Mouse (Mus musculus) lung, postnatal 14 days (tissue): ENCODE results near the gene Trio.

Experiments
- DNase-seq: peaks from one replicate; pipeline ENCODE4 v3.0.0; 2021

The Trio gene

GRCm38 (mm10) chr15:28035601-28036000 is 10.0 kb upstream of the Trio start:
- DNase-seq, result no peak

- DNase-seq, result no peak
These were observed 9.0 kb upstream of the Trio start for GRCm38 (mm10) chr15:28034636-28035035.

- no peak for DNase-seq
These were observed 3.7 kb upstream of the Trio start for GRCm38 (mm10) chr15:28029371-28029770.

GRCm38 (mm10) chr15:28028542-28028941 is 2.9 kb upstream of the Trio start:
- no peak for DNase-seq

- DNase-seq, result no peak
These were observed 476 bp upstream of the Trio start for GRCm38 (mm10) chr15:28026167-28026481.

- peak; percentile 42 for DNase-seq
These were observed 696 bp downstream of the Trio start for GRCm38 (mm10) chr15:28024965-28025338.

- DNase-seq, result peak; percentile 75
These were observed 1.4 kb downstream of the Trio start for GRCm38 (mm10) chr15:28024031-28024964.

- DNase-seq, result no peak
These were observed 3.9 kb downstream of the Trio start for GRCm38 (mm10) chr15:28021591-28022209.

- DNase-seq, result no peak
These were observed 6.1 kb downstream of the Trio start for GRCm38 (mm10) chr15:28019393-28020070.

GRCm38 (mm10) chr15:28007516-28007915 is 18.1 kb downstream of the Trio start:
- DNase-seq, result no peak

- no peak for DNase-seq
These were observed 21.4 kb downstream of the Trio start for GRCm38 (mm10) chr15:28004192-28004767.

GRCm38 (mm10) chr15:28002515-28002914 is 23.1 kb downstream of the Trio start:
- no peak for DNase-seq

- DNase-seq, result no peak
These were observed 24.3 kb downstream of the Trio start for GRCm38 (mm10) chr15:28001299-28001698.

GRCm38 (mm10) chr15:27998621-27999359 is 26.9 kb downstream of the Trio start:
- DNase-seq, result no peak

GRCm38 (mm10) chr15:27997917-27998316 is 27.7 kb downstream of the Trio start:
- no peak for DNase-seq

GRCm38 (mm10) chr15:27997391-27997841 is 28.2 kb downstream of the Trio start:
- peak; percentile 49 for DNase-seq

GRCm38 (mm10) chr15:27996750-27997149 is 28.9 kb downstream of the Trio start:
- no peak for DNase-seq

- no peak for DNase-seq
These were observed 30.2 kb downstream of the Trio start for GRCm38 (mm10) chr15:27995421-27995820.

- DNase-seq, result no peak
These were observed 30.8 kb downstream of the Trio start for GRCm38 (mm10) chr15:27994870-27995269.

GRCm38 (mm10) chr15:27993528-27993927 is 32.1 kb downstream of the Trio start:
- DNase-seq, result no peak

- DNase-seq, result no peak
These were observed 33.1 kb downstream of the Trio start for GRCm38 (mm10) chr15:27992596-27992995.

- no peak for DNase-seq
These were observed 33.6 kb downstream of the Trio start for GRCm38 (mm10) chr15:27991892-27992593.
